Mouse (Mus musculus) CH12.LX (cell line): ENCODE results near the gene Tnni1. TPM values are rescaled to one million over a fixed set of nuclear protein-coding genes. Genes with fewer than 3 reads are reported as not detected.

Experiments used
- DNase-seq: peaks from one replicate; pipeline ENCODE4 v3.0.0-alpha.2; 2013; ENCODE audit errors: extremely low read depth
- H3K27ac ChIP-seq: 2 replicates; pipeline ENCODE4 v1.5.1; 2012; ENCODE audit warnings: low read depth, mild to moderate bottlenecking, control low read depth, moderate library complexity; ENCODE audit not compliant: insufficient read depth
- H3K27me3 ChIP-seq: replicated peaks from 2 replicates; pipeline ENCODE3; 2012; ENCODE audit warnings: inconsistent platforms
- H3K36me3 ChIP-seq, 2 experiments: replicated peaks in 1 of 2; 2 replicates each; pipeline versions ENCODE3 to v1.6.1; 2012; ENCODE audit warnings: inconsistent platforms in 1 of 2, low read length in 1 of 2, mild to moderate bottlenecking in 1 of 2, mixed read lengths in 1 of 2, moderate library complexity in 1 of 2; ENCODE audit not compliant: control insufficient read depth in 1 of 2, insufficient read depth in 1 of 2
- H3K4me1 ChIP-seq, 2 experiments: 2 replicates each; pipeline ENCODE4 v1.6.1; 2012; ENCODE audit warnings: inconsistent platforms in 1 of 2, moderate library complexity in 1 of 2; ENCODE audit not compliant: insufficient read depth in 2 of 2, control insufficient read depth in 1 of 2
- H3K4me2 ChIP-seq: 2 replicates; pipeline ENCODE4 v1.6.1; 2012; ENCODE audit warnings: low read depth, mild to moderate bottlenecking, control low read depth; ENCODE audit not compliant: poor library complexity, insufficient read depth, severe bottlenecking
- H3K4me3 ChIP-seq, 3 experiments: fragments of 150-350 bp in 1 of 3; sonication (generic) in 1 of 3; replicated peaks in 1 of 3; 2 replicates each; pipeline versions ENCODE3 to v1.5.1; 2011 to 2012; ENCODE audit warnings: low read depth in 2 of 3, low read length in 2 of 3, mild to moderate bottlenecking in 2 of 3, moderate library complexity in 2 of 3, control low read depth in 1 of 3, improper control_type of control experiment in 1 of 3, inconsistent platforms in 1 of 3, mixed read lengths in 1 of 3; ENCODE audit not compliant: poor library complexity in 1 of 3
- H3K79me2 ChIP-seq: replicated peaks from 2 replicates; pipeline ENCODE4 v1.6.1; 2012; ENCODE audit warnings: mild to moderate bottlenecking, moderate library complexity; ENCODE audit not compliant: control insufficient read depth, poor library complexity, insufficient read depth, severe bottlenecking; ENCODE audit errors: extremely low read depth
- H3K9ac ChIP-seq: 2 replicates; pipeline ENCODE4 v1.6.1; 2012; ENCODE audit warnings: low read depth, mild to moderate bottlenecking, control low read depth, moderate library complexity; ENCODE audit not compliant: insufficient read depth
- H3K9me3 ChIP-seq: replicated peaks from 2 replicates; pipeline ENCODE3; 2012; ENCODE audit warnings: low read length, inconsistent platforms, mixed read lengths
- BHLHE40 ChIP-seq: IDR thresholded peaks from 2 replicates; pipeline ENCODE4 v1.6.1; 2011; ENCODE audit warnings: mild to moderate bottlenecking, low read depth, low read length, improper control_type of control experiment
- CTCF ChIP-seq, 2 experiments: IDR thresholded peaks in 1 of 2; conservative IDR thresholded peaks in 1 of 2; 2 replicates each; pipeline ENCODE4 v1.5.1; 2011 to 2012; ENCODE audit warnings: low read depth in 2 of 2, low read length in 2 of 2, improper control_type of control experiment in 1 of 2, inconsistent platforms in 1 of 2, mild to moderate bottlenecking in 1 of 2, moderate library complexity in 1 of 2
- E2F4 ChIP-seq: IDR thresholded peaks from 2 replicates; pipeline ENCODE4 v1.6.1; 2011; ENCODE audit warnings: low read depth, low read length, improper control_type of control experiment; ENCODE audit not compliant: insufficient replicate concordance
- IRF4 ChIP-seq: IDR thresholded peaks from 2 replicates; pipeline ENCODE4 v1.6.1; 2014; ENCODE audit warnings: low read depth, mild to moderate bottlenecking, inconsistent platforms, low read length, improper control_type of control experiment
- JUN ChIP-seq: IDR thresholded peaks from 2 replicates; pipeline ENCODE4 v1.6.1; 2011; ENCODE audit warnings: low read depth, mild to moderate bottlenecking, low read length, improper control_type of control experiment, moderate library complexity; ENCODE audit not compliant: insufficient read depth
- MAX ChIP-seq: IDR thresholded peaks from 2 replicates; pipeline ENCODE4 v1.6.1; 2011; ENCODE audit warnings: low read length, improper control_type of control experiment
- MXI1 ChIP-seq: IDR thresholded peaks from 2 replicates; pipeline ENCODE4 v1.6.1; 2011; ENCODE audit warnings: mild to moderate bottlenecking, low read depth, low read length, improper control_type of control experiment
- RAD21 ChIP-seq: IDR thresholded peaks from 2 replicates; pipeline ENCODE4 v1.6.1; 2011; ENCODE audit warnings: low read depth, mild to moderate bottlenecking, low read length, improper control_type of control experiment, moderate library complexity
- SMC3 ChIP-seq: IDR thresholded peaks from 2 replicates; pipeline ENCODE4 v1.6.1; 2011; ENCODE audit warnings: low read depth, low read length, improper control_type of control experiment
- TBP ChIP-seq: conservative IDR thresholded peaks from 2 replicates; pipeline ENCODE4 v1.6.1; 2011; ENCODE audit warnings: low read depth, low read length, improper control_type of control experiment
- USF2 ChIP-seq: conservative IDR thresholded peaks from 2 replicates; pipeline ENCODE4 v1.6.1; 2011; ENCODE audit warnings: low read depth, low read length, improper control_type of control experiment
- ZC3H11A ChIP-seq: IDR thresholded peaks from 2 replicates; pipeline ENCODE4 v1.6.1; 2012; ENCODE audit warnings: low read depth, mild to moderate bottlenecking, inconsistent platforms, low read length, improper control_type of control experiment
- dilution Hi-C: fragments of 300-500 bp; cut with MboI; formaldehyde crosslinking; loops from 2 replicates; pipeline ENCODE4 v1.14.3; 2020; ENCODE audit warnings: low sequenced_read_pairs; ENCODE audit not compliant: extremely low pct_unique_long_range_greater_than_20kb, extremely low pct_ligation_motif_present
- in situ Hi-C: fragments of 300-500 bp; cut with MboI; formaldehyde crosslinking; loops from 3 replicates; pipeline ENCODE4 v1.14.3; 2019; ENCODE audit warnings: low sequenced_read_pairs, low pct_ligation_motif_present, low pct_unique_long_range_greater_than_20kb, mixed read lengths
- polyA plus RNA-seq: library from polyadenylated mRNA; unstranded; fragments of >175 nt; gene quantifications from 2 replicates; pipeline ENCODE4 v1.2.1, GENCODE M21; 2012; ENCODE audit warnings: low read depth; ENCODE audit not compliant: insufficient read length
- total RNA-seq, 2 experiments: library from RNA; depleted of rRNA; stranded (reverse); fragments of 300-350 nt in 1 of 2; fragments of >200 nt in 1 of 2; gene quantifications; 2 replicates each; pipeline ENCODE4 v1.2.3; 2012 to 2014

Tnni1 gene
- total and polyA plus RNA-seq, 3 experiments = 1.6 to 6.9 (median 4.2) TPM

DNA sequence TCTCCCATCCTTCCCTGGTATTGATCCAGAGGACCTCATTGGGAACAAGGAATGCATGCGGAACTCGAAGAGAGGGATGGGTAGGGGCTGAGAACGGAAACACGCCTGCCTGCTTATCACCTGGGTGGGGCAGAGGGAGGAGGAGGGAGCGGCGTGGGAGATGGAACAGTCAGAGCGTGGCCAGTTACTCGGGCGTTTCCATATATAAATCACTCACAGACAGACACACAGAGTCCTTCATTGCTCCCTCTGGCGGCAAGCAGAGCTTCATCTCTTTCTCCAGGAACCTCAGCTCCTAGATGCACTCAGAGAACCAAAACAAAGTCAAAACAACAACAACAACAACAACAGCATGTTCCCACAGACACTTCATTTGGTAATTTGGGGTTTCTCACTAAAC lies 9.5 kb downstream of the Tnni1 start:
- H3K27ac ChIP-seq = no peak overlapping the region
- H3K4me2 ChIP-seq = peak overlapping the region; percentile 23
- TF ChIP-seq JUN (no peak), CTCF (conservative IDR thresholded peaks at IDR 0.05 in 1 of 2, IDR thresholded peaks at IDR 0.05 in 1 of 2; ENCODE audit: low read depth in 2 of 2, low read length in 2 of 2) (peak in 1 of 2 experiments; percentile 71; a peak in 2 of 4 replicates), SMC3 (peak; percentile 60), IRF4 (0 out of 2 replicates have a peak, but pooled peaks have one; percentile 7), MAX (no peak), USF2 (no peak)
- TF ChIP-seq, all 38 proteins: peak for 3
- in situ Hi-C loops = loop anchor here (5.0 kb wide), 1 partner anchor 36 kb away; no protein-coding TSS in a partner anchor
- Histone ChIP-seq H3K27me3 (peaks cover 2% of the 10 kb centered on the region), H3K9me3 (no peaks in the 10 kb centered on the region), H3K4me1 (peaks cover 15 to 38% of the 10 kb centered on the region in 2 experiments), H3K4me3 (no peak overlapping the region), H3K79me2 (no peaks in the 10 kb centered on the region), H3K36me3 (no peaks in the 10 kb centered on the region), H3K9ac (no peak overlapping the region)
- dilution Hi-C loops = no loop called here
- DNase-seq = peak; percentile 51

DNA sequence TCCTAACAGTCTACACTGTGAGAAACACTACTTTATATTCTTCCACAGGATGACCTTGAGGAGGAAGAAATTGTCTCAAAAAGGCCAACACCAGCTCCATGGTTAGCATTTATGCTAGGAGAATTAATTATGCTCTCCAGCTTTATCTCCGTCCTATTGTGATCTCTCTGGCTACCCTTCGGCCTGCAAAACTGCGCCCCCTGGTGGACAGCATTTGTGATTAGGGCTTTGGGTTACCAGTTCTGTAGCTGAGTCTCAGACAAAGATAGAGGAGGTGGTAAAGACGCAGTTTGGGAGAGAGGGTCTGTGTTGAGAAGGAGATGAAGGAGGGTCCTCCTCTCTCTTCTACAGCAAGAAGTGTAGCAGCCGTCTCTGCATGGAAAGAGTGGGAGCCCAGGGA lies 10.6 kb downstream of the Tnni1 start:
- Histone ChIP-seq H3K27ac (no peak overlapping the region), H3K9me3 (no peaks in the 10 kb centered on the region), H3K4me2 (no peak overlapping the region), H3K27me3 (peaks cover 2% of the 10 kb centered on the region), H3K9ac (no peak overlapping the region), H3K79me2 (no peaks in the 10 kb centered on the region), H3K4me1 (peaks cover 15 to 49% of the 10 kb centered on the region in 2 experiments), H3K36me3 (no peaks in the 10 kb centered on the region), H3K4me3 (no peak overlapping the region)
- DNase-seq = peak; percentile 83
- peak; percentile 31 for TF ChIP-seq RAD21
- TF ChIP-seq SMC3 = peak; percentile 65
- TF ChIP-seq CTCF (conservative IDR thresholded peaks at IDR 0.05 in 1 of 2, IDR thresholded peaks at IDR 0.05 in 1 of 2; ENCODE audit: low read depth in 2 of 2, low read length in 2 of 2) = peak; percentile 88 to 91
- no peak for TF ChIP-seq E2F4
- in situ Hi-C loops = loop anchor here (5.0 kb wide), 2 partner anchors 38 to 47 kb away; partner anchors contain the start of gene Tnnt2
- dilution Hi-C loops = no loop called here

DNA sequence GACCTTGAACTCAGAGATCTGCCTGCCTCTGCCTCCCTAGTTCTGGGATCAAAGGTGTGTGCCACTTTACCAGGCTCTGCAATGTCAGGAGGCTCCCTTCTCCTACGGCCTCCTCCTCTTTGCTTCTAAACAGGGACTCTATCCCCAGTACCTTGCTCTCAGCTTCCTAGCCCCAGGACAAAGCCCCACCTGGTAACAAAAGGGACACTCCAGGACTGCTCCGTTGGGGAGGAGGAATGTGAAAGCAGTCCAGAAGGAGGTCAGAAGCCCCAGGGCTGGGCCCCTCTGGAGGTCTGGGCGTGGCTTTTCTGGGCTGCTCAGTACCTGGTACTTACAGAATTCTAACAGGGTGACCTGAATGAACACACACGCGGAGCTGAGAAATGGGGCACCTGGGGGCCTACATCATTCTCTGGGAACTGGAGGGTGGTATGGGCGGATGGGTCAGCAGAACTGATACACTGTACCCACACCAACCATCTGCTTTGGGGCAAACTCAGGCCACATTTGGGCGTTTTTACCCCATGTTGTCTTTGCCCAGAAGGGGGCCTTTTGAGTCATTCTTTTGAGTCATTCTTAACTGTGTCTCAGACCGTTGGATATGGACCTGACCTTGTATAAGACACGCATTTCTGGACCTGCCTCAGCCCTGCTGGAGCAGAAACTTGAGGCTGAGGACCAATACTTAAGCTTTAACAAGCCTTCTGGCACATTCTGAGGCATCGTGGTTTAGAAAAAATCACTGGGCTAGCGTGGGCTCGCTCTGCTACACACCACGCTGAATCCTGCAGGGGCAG lies 13.1 kb downstream of the Tnni1 start:
- in situ Hi-C loops = loop anchor here (5.0 kb wide), 1 partner anchor 45 kb away; the partner anchor contains the start of gene Tnnt2

More for the DNA sequence above, 13.1 kb downstream of the Tnni1 start:
- Histone ChIP-seq H3K4me1 (peaks cover 15 to 52% of the 10 kb centered on the region in 2 experiments), H3K79me2 (no peaks in the 10 kb centered on the region), H3K36me3 (no peaks in the 10 kb centered on the region), H3K9me3 (no peaks in the 10 kb centered on the region), H3K4me2 (no peak overlapping the region), H3K27ac (no peak overlapping the region), H3K27me3 (peaks cover 8% of the 10 kb centered on the region)
- no peak for DNase-seq
- dilution Hi-C loops = no loop called here
- TF ChIP-seq TBP (no peak), ZC3H11A (no peak), BHLHE40 (no peak), CTCF (conservative IDR thresholded peaks at IDR 0.05 in 1 of 2, IDR thresholded peaks at IDR 0.05 in 1 of 2; ENCODE audit: low read depth in 2 of 2, low read length in 2 of 2) (peak in 1 of 2 experiments; percentile 58; a peak in 2 of 4 replicates), MXI1 (no peak)
- TF ChIP-seq, all 38 proteins: peak for 1
- Histone ChIP-seq H3K4me3 (no peak overlapping the region), H3K9ac (no peak overlapping the region)
